Mouse (Mus musculus) B cell, adult 67 days (primary cell): ENCODE results near the gene Sept7. TPM values are rescaled to one million over a fixed set of nuclear protein-coding genes. Genes with fewer than 3 reads are reported as not detected.

ENCODE experiments used
- total RNA-seq, 2 experiments: library from RNA; stranded (reverse); gene quantifications; 4 replicates each; pipeline ENCODE4 v1.2.4; 2023

The Sept7 gene
- 100 to 1,000 TPM; 114 to 130 TPM for total RNA-seq

GRCm38 (mm10) chr9:25252283-25252726, at the start of gene Sept7:
Gene Sept7 (plus strand): TSS chr9:25252439.

Other genes with a start within 250 kb of the Sept7 start
- gene Gm10181, start 163.0 kb upstream of the Sept7 start, total RNA-seq: not detected
- 10 to 100 TPM; 67.5 to 68.4 TPM for gene Herpud2, start 100.6 kb upstream of the Sept7 start, total RNA-seq
- gene Eepd1, start 229.1 kb downstream of the Sept7 start, total RNA-seq: 1 to 10 TPM in 1 of 2 experiments, under 1 TPM in 1; 0.52 to 1.1 TPM